Mouse (Mus musculus): ENCODE measurements around the gene Lonp2. TPM values are rescaled to one million over a fixed set of nuclear protein-coding genes. Genes with fewer than 3 reads are reported as not detected.

Gene Lonp2
- polyA plus RNA-seq, 1 experiment from 2014 or later: 93.5 TPM

DNA sequence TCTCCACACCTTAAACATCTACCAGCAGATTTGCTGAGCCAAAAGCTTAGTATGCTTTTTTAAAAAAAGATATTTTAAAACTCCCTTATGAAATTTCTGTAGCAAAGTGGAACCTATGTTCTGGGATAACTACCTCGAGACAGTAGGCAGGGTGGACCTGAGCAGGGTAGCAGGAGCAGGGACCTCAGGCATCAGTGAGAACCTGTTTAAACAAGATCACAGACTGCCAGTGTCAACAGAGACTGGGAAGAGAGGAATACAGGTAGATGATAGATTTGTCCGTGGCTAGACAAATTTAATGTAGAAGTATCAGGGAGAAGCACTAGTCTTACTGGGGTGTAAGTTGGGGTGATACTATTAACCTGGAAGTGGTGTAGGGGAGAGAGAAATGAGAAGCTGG, 10.0 kb upstream of the Lonp2 start:
- no peaks in the 10 kb centered on the region for H3K9me3 ChIP-seq (ENCODE audit: control insufficient read depth, low read length)
- H3K27me3 ChIP-seq (replicated peaks; ENCODE audit: control insufficient read depth, insufficient read depth, low read length): no peaks in the 10 kb centered on the region
- H3K36me3 ChIP-seq (ENCODE audit: control insufficient read depth, insufficient read depth, low read length): no peaks in the 10 kb centered on the region
- H3K4me2 ChIP-seq (ENCODE audit: low read length): no peak overlapping the region
- 81% methylated on average over 2 of the region's 2 CpGs for WGBS
- H3K4me3 ChIP-seq (ENCODE audit: low read length): no peak overlapping the region
- no peaks in the 10 kb centered on the region for H3K4me1 ChIP-seq (ENCODE audit: control insufficient read depth, insufficient read depth, low read depth, low read length)
- H3K27ac ChIP-seq (ENCODE audit: low read depth, low read length): no peak overlapping the region
- no peak for ATAC-seq
- H3K9ac ChIP-seq (ENCODE audit: low read depth, low read length): no peak overlapping the region

GRCm38 (mm10) chr8:86615095-86615769, 8.6 kb upstream of the Lonp2 start:
- Histone ChIP-seq H3K4me1 (ENCODE audit: control insufficient read depth, insufficient read depth, low read depth, low read length) (no peaks in the 10 kb centered on the region), H3K9ac (ENCODE audit: low read depth, low read length) (no peak overlapping the region), H3K27me3 (replicated peaks; ENCODE audit: control insufficient read depth, insufficient read depth, low read length) (no peaks in the 10 kb centered on the region), H3K4me2 (ENCODE audit: low read length) (no peak overlapping the region), H3K27ac (ENCODE audit: low read depth, low read length) (no peak overlapping the region), H3K4me3 (ENCODE audit: low read length) (no peak overlapping the region), H3K9me3 (ENCODE audit: control insufficient read depth, low read length) (no peaks in the 10 kb centered on the region), H3K36me3 (ENCODE audit: control insufficient read depth, insufficient read depth, low read length) (no peaks in the 10 kb centered on the region)
- no peak for ATAC-seq
- WGBS: 86% methylated on average over 6 of the region's 6 CpGs

GRCm38 (mm10) chr8:86617759-86618387, 6.0 kb upstream of the Lonp2 start:
- Histone ChIP-seq H3K27ac (ENCODE audit: low read depth, low read length) (no peak overlapping the region), H3K4me2 (ENCODE audit: low read length) (no peak overlapping the region), H3K9ac (ENCODE audit: low read depth, low read length) (no peak overlapping the region), H3K4me3 (ENCODE audit: low read length) (no peak overlapping the region), H3K4me1 (ENCODE audit: control insufficient read depth, insufficient read depth, low read depth, low read length) (no peaks in the 10 kb centered on the region), H3K27me3 (replicated peaks; ENCODE audit: control insufficient read depth, insufficient read depth, low read length) (no peaks in the 10 kb centered on the region), H3K9me3 (ENCODE audit: control insufficient read depth, low read length) (no peaks in the 10 kb centered on the region), H3K36me3 (ENCODE audit: control insufficient read depth, insufficient read depth, low read length) (no peaks in the 10 kb centered on the region)
- 73% methylated on average over 7 of the region's 7 CpGs for WGBS
- ATAC-seq: no peak

DNA sequence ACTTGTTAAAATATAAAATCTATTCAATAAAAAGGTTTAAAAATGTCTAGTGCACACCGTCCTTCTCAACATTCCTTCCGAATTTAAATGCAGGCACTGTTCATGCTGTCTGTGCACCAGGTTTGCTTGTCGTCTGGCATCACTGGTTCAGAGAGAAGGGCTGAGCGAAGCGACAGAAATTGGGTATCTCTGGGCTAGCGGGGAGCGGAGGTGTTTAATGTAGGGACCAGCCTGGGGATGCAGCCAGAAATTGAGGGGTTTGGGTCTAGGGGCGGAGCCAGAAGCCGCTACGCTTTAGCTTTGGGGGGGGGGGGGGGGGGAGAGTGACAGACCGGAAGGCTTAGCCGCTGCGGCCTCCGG, 312 bp upstream of the Lonp2 start:
- peak overlapping the region; percentile 88 for H3K4me3 ChIP-seq (ENCODE audit: low read length)
- peak overlapping the region; percentile 89 for H3K27ac ChIP-seq (ENCODE audit: low read depth, low read length)
- no peaks in the 10 kb centered on the region for H3K9me3 ChIP-seq (ENCODE audit: control insufficient read depth, low read length)
- ATAC-seq: no peak
- peaks cover 13% of the 10 kb centered on the region for H3K4me1 ChIP-seq (ENCODE audit: control insufficient read depth, insufficient read depth, low read depth, low read length)
- 3% methylated on average over 10 of the region's 14 CpGs for WGBS
- peak overlapping the region; percentile 80 for H3K4me2 ChIP-seq (ENCODE audit: low read length)
- H3K36me3 ChIP-seq (ENCODE audit: control insufficient read depth, insufficient read depth, low read length): no peaks in the 10 kb centered on the region
- no peaks in the 10 kb centered on the region for H3K27me3 ChIP-seq (replicated peaks; ENCODE audit: control insufficient read depth, insufficient read depth, low read length)
- H3K9ac ChIP-seq (ENCODE audit: low read depth, low read length): peak overlapping the region; percentile 79

DNA sequence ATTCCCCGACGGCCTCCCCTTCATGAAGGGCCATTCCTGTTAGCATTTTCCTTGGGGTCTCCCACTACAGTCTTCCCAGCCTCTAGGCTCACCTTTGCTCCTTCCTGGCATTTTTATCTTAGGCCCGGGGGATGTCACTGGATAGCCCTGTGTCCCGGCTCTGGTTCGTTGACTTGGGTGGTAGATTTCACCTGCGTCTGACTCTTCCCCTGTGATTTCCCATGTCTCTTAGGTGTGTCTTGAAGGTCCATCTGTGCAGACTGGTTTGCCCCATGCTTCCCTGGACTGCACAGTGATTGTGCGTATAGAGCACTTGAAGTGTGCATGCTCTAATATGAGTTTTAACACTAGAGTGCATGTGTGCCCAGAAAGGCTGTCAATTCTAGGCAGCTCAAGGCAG, 1.1 kb downstream of the Lonp2 start:
- Histone ChIP-seq H3K36me3 (ENCODE audit: control insufficient read depth, insufficient read depth, low read length) (no peaks in the 10 kb centered on the region), H3K4me3 (ENCODE audit: low read length) (peak overlapping the region; percentile 88), H3K9ac (ENCODE audit: low read depth, low read length) (peak overlapping the region; percentile 56), H3K9me3 (ENCODE audit: control insufficient read depth, low read length) (no peaks in the 10 kb centered on the region), H3K4me2 (ENCODE audit: low read length) (peak overlapping the region; percentile 80), H3K4me1 (ENCODE audit: control insufficient read depth, insufficient read depth, low read depth, low read length) (peaks cover 13% of the 10 kb centered on the region), H3K27me3 (replicated peaks; ENCODE audit: control insufficient read depth, insufficient read depth, low read length) (no peaks in the 10 kb centered on the region), H3K27ac (ENCODE audit: low read depth, low read length) (no peak overlapping the region)
- WGBS: 56% methylated on average over 7 of the region's 7 CpGs
- no peak for ATAC-seq

GRCm38 (mm10) chr8:86630212-86630611, 6.4 kb downstream of the Lonp2 start:
- 92% methylated on average over 5 of the region's 5 CpGs for WGBS
- H3K27ac ChIP-seq (ENCODE audit: low read depth, low read length): no peak overlapping the region
- 0 out of 2 replicates have a peak, but pooled peaks cover 3% of the 10 kb centered on the region for H3K36me3 ChIP-seq (ENCODE audit: control insufficient read depth, insufficient read depth, low read length)
- H3K9ac ChIP-seq (ENCODE audit: low read depth, low read length): no peak overlapping the region
- peaks cover 7% of the 10 kb centered on the region for H3K4me1 ChIP-seq (ENCODE audit: control insufficient read depth, insufficient read depth, low read depth, low read length)
- no peak for ATAC-seq
- H3K4me2 ChIP-seq (ENCODE audit: low read length): no peak overlapping the region
- no peaks in the 10 kb centered on the region for H3K9me3 ChIP-seq (ENCODE audit: control insufficient read depth, low read length)
- no peak overlapping the region for H3K4me3 ChIP-seq (ENCODE audit: low read length)
- H3K27me3 ChIP-seq (replicated peaks; ENCODE audit: control insufficient read depth, insufficient read depth, low read length): no peaks in the 10 kb centered on the region

GRCm38 (mm10) chr8:86631395-86631794, 7.6 kb downstream of the Lonp2 start:
- H3K27me3 ChIP-seq (replicated peaks; ENCODE audit: control insufficient read depth, insufficient read depth, low read length): no peaks in the 10 kb centered on the region
- no peak overlapping the region for H3K27ac ChIP-seq (ENCODE audit: low read depth, low read length)
- no peak overlapping the region for H3K4me2 ChIP-seq (ENCODE audit: low read length)
- WGBS: 89% methylated on average over 4 of the region's 4 CpGs
- H3K9ac ChIP-seq (ENCODE audit: low read depth, low read length): no peak overlapping the region
- peaks cover 3% of the 10 kb centered on the region; the same call in 1 of the 2 replicates for H3K4me1 ChIP-seq (ENCODE audit: control insufficient read depth, insufficient read depth, low read depth, low read length)
- H3K36me3 ChIP-seq (ENCODE audit: control insufficient read depth, insufficient read depth, low read length): 0 out of 2 replicates have a peak, but pooled peaks cover 3% of the 10 kb centered on the region
- no peak for ATAC-seq
- H3K4me3 ChIP-seq (ENCODE audit: low read length): no peak overlapping the region
- no peaks in the 10 kb centered on the region for H3K9me3 ChIP-seq (ENCODE audit: control insufficient read depth, low read length)

- H3K9ac ChIP-seq (ENCODE audit: low read depth, low read length): no peak overlapping the region
- WGBS: 78% methylated on average over 4 of the region's 4 CpGs
- ATAC-seq: no peak
- no peaks in the 10 kb centered on the region for H3K27me3 ChIP-seq (replicated peaks; ENCODE audit: control insufficient read depth, insufficient read depth, low read length)
- H3K36me3 ChIP-seq (ENCODE audit: control insufficient read depth, insufficient read depth, low read length): peaks cover 8% of the 10 kb centered on the region
- no peak overlapping the region for H3K4me2 ChIP-seq (ENCODE audit: low read length)
- H3K9me3 ChIP-seq (ENCODE audit: control insufficient read depth, low read length): no peaks in the 10 kb centered on the region
- no peak overlapping the region for H3K27ac ChIP-seq (ENCODE audit: low read depth, low read length)
- no peaks in the 10 kb centered on the region for H3K4me1 ChIP-seq (ENCODE audit: control insufficient read depth, insufficient read depth, low read depth, low read length)
- no peak overlapping the region for H3K4me3 ChIP-seq (ENCODE audit: low read length)
Measured at GRCm38 (mm10) chr8:86637826-86638225, 14.0 kb downstream of the Lonp2 start.

DNA sequence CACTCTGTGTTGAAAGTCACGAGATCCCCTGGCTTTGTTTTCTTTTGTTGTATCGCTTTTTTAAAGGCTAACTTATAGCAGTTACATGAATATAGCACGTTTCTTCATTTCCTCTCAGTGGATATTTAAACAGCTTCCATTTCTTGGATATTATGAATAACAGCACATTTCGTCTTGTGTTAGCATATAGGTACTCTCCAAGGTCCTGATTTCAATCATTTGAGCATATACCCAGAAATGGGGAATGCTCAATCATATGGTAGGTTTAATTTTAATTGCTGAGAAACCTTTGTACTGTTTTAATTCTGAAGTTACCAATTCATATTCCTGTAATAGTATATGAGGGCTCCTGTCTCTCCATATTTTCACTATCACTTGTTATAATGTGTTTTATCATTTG, 15.1 kb downstream of the Lonp2 start:
- no peak overlapping the region for H3K4me2 ChIP-seq (ENCODE audit: low read length)
- no peak overlapping the region for H3K9ac ChIP-seq (ENCODE audit: low read depth, low read length)
- ATAC-seq: no peak
- no peaks in the 10 kb centered on the region for H3K4me1 ChIP-seq (ENCODE audit: control insufficient read depth, insufficient read depth, low read depth, low read length)
- no peak overlapping the region for H3K4me3 ChIP-seq (ENCODE audit: low read length)
- H3K36me3 ChIP-seq (ENCODE audit: control insufficient read depth, insufficient read depth, low read length): peaks cover 8% of the 10 kb centered on the region
- no peak overlapping the region for H3K27ac ChIP-seq (ENCODE audit: low read depth, low read length)
- no peaks in the 10 kb centered on the region for H3K27me3 ChIP-seq (replicated peaks; ENCODE audit: control insufficient read depth, insufficient read depth, low read length)
- WGBS: 88% methylated on average over 4 of the region's 4 CpGs
- H3K9me3 ChIP-seq (ENCODE audit: control insufficient read depth, low read length): no peaks in the 10 kb centered on the region

All from hindbrain, embryonic 16.5 days (tissue).